ENCODE assay signal across 10 mouse cellular contexts in genomic region chr6:73517818-73518396, GRCm38 (mm10). TPM values are rescaled to one million over a fixed set of nuclear protein-coding genes. Genes with fewer than 3 reads are reported as not detected.
DNase-seq lines count a peak whose midpoint lies in the region; ATAC-seq and TF ChIP-seq lines count a peak whose summit lies in the region.
"Had no signal": no experiment of that assay in that cellular context is flagged by ENCODE, and none has a peak within 500 bp of the region (broad histone marks: within the 10 kb centered on the region; RNA-seq: fewer than 3 reads in every experiment).

No protein-coding gene starts in this region.

- H3K9me3 ChIP-seq in lung, postnatal 0 days (ENCODE audit: low read length) = no peaks in the 10 kb centered on the region
- H3K9me3 ChIP-seq: embryonic facial prominence, embryonic 12.5 days had no signal

- TF ChIP-seq EP300 in lung, postnatal 0 days (IDR thresholded peaks at IDR 0.05) = no peak

- no peak overlapping the region for H3K9ac ChIP-seq in lung, postnatal 0 days (replicated peaks; ENCODE audit: low read depth)
- H3K9ac ChIP-seq: embryonic facial prominence, embryonic 12.5 days had no signal

- H3K27ac ChIP-seq in layer of hippocampus, adult 2 months = no peak overlapping the region
- H3K27ac ChIP-seq in lung, postnatal 0 days (ENCODE audit: low read length) = no peak overlapping the region
- H3K27ac ChIP-seq: embryonic facial prominence, embryonic 12.5 days had no signal

- peak; percentile 94 for TF ChIP-seq CTCF in layer of hippocampus, adult 2 months (conservative IDR thresholded peaks at IDR 0.05)
- TF ChIP-seq CTCF in lung, postnatal 0 days (IDR thresholded peaks at IDR 0.05) = peak; percentile 82

- no peak overlapping the region for H3K4me2 ChIP-seq in lung, postnatal 0 days (replicated peaks; ENCODE audit: low read depth, low read length)
- H3K4me2 ChIP-seq: embryonic facial prominence, embryonic 12.5 days had no signal

- no peak overlapping the region for H3K4me3 ChIP-seq in layer of hippocampus, adult 2 months
- H3K4me3 ChIP-seq in lung, postnatal 0 days (ENCODE audit: low read depth, low read length) = no peak overlapping the region
- H3K4me3 ChIP-seq: embryonic facial prominence, embryonic 12.5 days; myocyte had no signal

- H3K36me3 ChIP-seq in lung, postnatal 0 days (ENCODE audit: insufficient read depth, low read length) = no peaks in the 10 kb centered on the region
- H3K36me3 ChIP-seq: embryonic facial prominence, embryonic 12.5 days had no signal

- no peak for ATAC-seq in lung, postnatal 0 days
- ATAC-seq in megakaryocyte-erythroid progenitor cell, adult 5-6 weeks (replicated peaks; ENCODE audit: low FRiP score, low TSS enrichment, poor library complexity, severe bottlenecking) = no peak

- intact Hi-C loops in gastrocnemius, postnatal 14 days (cut with DNase I; ENCODE audit: low total_unique reads) = no loop called here

- no peaks in the 10 kb centered on the region for H3K4me1 ChIP-seq in lung, postnatal 0 days (ENCODE audit: insufficient read depth, low read depth, low read length)
- H3K4me1 ChIP-seq: embryonic facial prominence, embryonic 12.5 days had no signal

- DNase-seq in 3134 (ENCODE audit: extremely low read depth, insufficient read length, low spot score) = peak; percentile 1
- peak; percentile 74 for DNase-seq in ZHBTc4 (ENCODE audit: low read depth, low spot score)
- DNase-seq in cerebellum, postnatal 36 days = peak; percentile 85 to 89
- peak; percentile 49 for DNase-seq in gastrocnemius, postnatal 14 days
- DNase-seq in layer of hippocampus, adult 2 months (ENCODE audit: low spot score in 2 of 2) = peak; percentile 60 to 88
- DNase-seq in lung, postnatal 0 days (ENCODE audit: low spot score) = peak; percentile 49
- peak; percentile 68 for DNase-seq in right cerebral cortex, adult 18-20 months

- H3K27me3 ChIP-seq in lung, postnatal 0 days (replicated peaks; ENCODE audit: insufficient read depth, low read length) = no peaks in the 10 kb centered on the region
- H3K27me3 ChIP-seq: embryonic facial prominence, embryonic 12.5 days had no signal

- WGBS in lung, postnatal 0 days = 25% methylated on average over 14 of the region's 14 CpGs

RNA-seq across cellular contexts. Expression of gene 4931417E11Rik, which starts 48.4 kb away (rescaled TPM):
- not detected for total RNA-seq in gastrocnemius, postnatal 14 days (2021)
- not detected for total RNA-seq in layer of hippocampus, adult 2 months (2021)
- not detected in 2 replicates for polyA plus RNA-seq in lung, postnatal 0 days (2015; fragmentation: Nextera tagmentation; extraction: Ambion mirVana)
- total RNA-seq in megakaryocyte-erythroid progenitor cell, adult 5-6 weeks (2014; fragmentation: Nextera tagmentation) = not detected in 2 replicates
- not detected in 2 replicates for total RNA-seq in megakaryocyte-erythroid progenitor cell, adult 5-6 weeks (2017)
- polyA plus RNA-seq: embryonic facial prominence, embryonic 12.5 days; myocyte had no signal

Comparison
In these comparisons a context has a peak if more than half of its experiments do, and no peak if none do; other contexts are left out.
1. DNase-seq: peak in every context shown above with its lines; median percentile 87 in cerebellum, postnatal 36 days; 74 in ZHBTc4; 74 in layer of hippocampus, adult 2 months; 68 in right cerebral cortex, adult 18-20 months; 49 in gastrocnemius, postnatal 14 days; 49 in lung, postnatal 0 days; 1 in 3134.